Mouse (Mus musculus): Measurements from ENCODE around the gene Mllt6. TPM values are rescaled to one million over a fixed set of nuclear protein-coding genes. Genes with fewer than 3 reads are reported as not detected.
"Not testable (repeated sequence)": the region's sequence is repeated elsewhere in the genome, so short reads cannot be mapped to it uniquely, and the experiment has no call there.

The Mllt6 gene
- polyA plus RNA-seq, 1 experiment, result 48.7 TPM

GRCm38 (mm10) chr11:97721338-97721737 lies 58.1 kb downstream of the Mllt6 start:
- Histone ChIP-seq H3K4me3 (ENCODE audit: insufficient read depth, low read length) (no peak overlapping the region), H3K4me1 (ENCODE audit: control insufficient read depth, insufficient read depth, low read length) (peaks cover 26% of the 10 kb centered on the region), H3K27ac (ENCODE audit: insufficient read depth, low read depth, low read length) (no peak overlapping the region)
- TF ChIP-seq CTCF (IDR thresholded peaks at IDR 0.05; ENCODE audit: low read depth, low read length), result no peak
- no peak for TF ChIP-seq POLR2A (IDR thresholded peaks at IDR 0.05; ENCODE audit: borderline replicate concordance, low read depth, low read length)

- Histone ChIP-seq H3K4me3 (ENCODE audit: insufficient read depth, low read length) (no peak overlapping the region), H3K4me1 (ENCODE audit: control insufficient read depth, insufficient read depth, low read length) (peaks cover 21% of the 10 kb centered on the region), H3K27ac (ENCODE audit: insufficient read depth, low read depth, low read length) (no peak overlapping the region)
- TF ChIP-seq CTCF (IDR thresholded peaks at IDR 0.05; ENCODE audit: low read depth, low read length), result no peak
- TF ChIP-seq POLR2A (IDR thresholded peaks at IDR 0.05; ENCODE audit: borderline replicate concordance, low read depth, low read length), result no peak
These were observed 60.5 kb downstream of the Mllt6 start for GRCm38 (mm10) chr11:97723709-97724108.

- TF ChIP-seq CTCF (IDR thresholded peaks at IDR 0.05; ENCODE audit: low read depth, low read length), result no peak
- TF ChIP-seq POLR2A (IDR thresholded peaks at IDR 0.05; ENCODE audit: borderline replicate concordance, low read depth, low read length), result no peak
- H3K4me1 ChIP-seq (ENCODE audit: control insufficient read depth, insufficient read depth, low read length), result peaks cover 18% of the 10 kb centered on the region
- H3K4me3 ChIP-seq (ENCODE audit: insufficient read depth, low read length), result no peak overlapping the region
- H3K27ac ChIP-seq (ENCODE audit: insufficient read depth, low read depth, low read length), result no peak overlapping the region
These were observed 65.1 kb downstream of the Mllt6 start for GRCm38 (mm10) chr11:97728311-97728710.

GRCm38 (mm10) chr11:97728730-97729129 lies 65.5 kb downstream of the Mllt6 start:
- H3K27ac ChIP-seq (ENCODE audit: insufficient read depth, low read depth, low read length), result no peak overlapping the region
- TF ChIP-seq CTCF (IDR thresholded peaks at IDR 0.05; ENCODE audit: low read depth, low read length) (no peak), POLR2A (IDR thresholded peaks at IDR 0.05; ENCODE audit: borderline replicate concordance, low read depth, low read length) (no peak)
- no peak overlapping the region for H3K4me3 ChIP-seq (ENCODE audit: insufficient read depth, low read length)
- peaks cover 18% of the 10 kb centered on the region for H3K4me1 ChIP-seq (ENCODE audit: control insufficient read depth, insufficient read depth, low read length)

- no peak overlapping the region for H3K27ac ChIP-seq (ENCODE audit: insufficient read depth, low read depth, low read length)
- peaks cover 11% of the 10 kb centered on the region for H3K4me1 ChIP-seq (ENCODE audit: control insufficient read depth, insufficient read depth, low read length)
- H3K4me3 ChIP-seq (ENCODE audit: insufficient read depth, low read length), result no peak overlapping the region
- TF ChIP-seq CTCF (IDR thresholded peaks at IDR 0.05; ENCODE audit: low read depth, low read length) (no peak), POLR2A (IDR thresholded peaks at IDR 0.05; ENCODE audit: borderline replicate concordance, low read depth, low read length) (no peak)
These were observed 70.5 kb downstream of the Mllt6 start for GRCm38 (mm10) chr11:97733689-97734088.

- H3K4me3 ChIP-seq (ENCODE audit: insufficient read depth, low read length); H3K27ac ChIP-seq (ENCODE audit: insufficient read depth, low read depth, low read length); H3K4me1 ChIP-seq (ENCODE audit: control insufficient read depth, insufficient read depth, low read length): not testable (repeated sequence)
These were observed 71.6 kb downstream of the Mllt6 start for GRCm38 (mm10) chr11:97734810-97735209.

Other genes with a start within 250 kb of the Mllt6 start
- 7.5 and 9.2 TPM in 2 replicates for gene Arhgap23, start 247.9 kb upstream of the Mllt6 start, polyA plus RNA-seq (2012; ENCODE audit: insufficient read depth, insufficient read length, missing spikeins)
- not detected in 2 replicates for gene 4933428G20Rik, start 163.1 kb upstream of the Mllt6 start, polyA plus RNA-seq (2012; ENCODE audit: insufficient read depth, insufficient read length, missing spikeins)
- gene Srcin1, start 87.2 kb upstream of the Mllt6 start, polyA plus RNA-seq (2012; ENCODE audit: insufficient read depth, insufficient read length, missing spikeins), result not detected in 2 replicates
- 2.5 and 3.0 TPM in 2 replicates for gene Epop, start 33.7 kb upstream of the Mllt6 start, polyA plus RNA-seq (2012; ENCODE audit: insufficient read depth, insufficient read length, missing spikeins)
- 45.2 and 50.2 TPM in 2 replicates for gene Cisd3, start 22.4 kb downstream of the Mllt6 start, polyA plus RNA-seq (2012; ENCODE audit: insufficient read depth, insufficient read length, missing spikeins)
- gene Pcgf2, start 37.1 kb downstream of the Mllt6 start, polyA plus RNA-seq (2012; ENCODE audit: insufficient read depth, insufficient read length, missing spikeins), result 12.3 and 13.6 TPM in 2 replicates
- gene Psmb3, start 40.0 kb downstream of the Mllt6 start, polyA plus RNA-seq (2012; ENCODE audit: insufficient read depth, insufficient read length, missing spikeins), result 125 and 142 TPM in 2 replicates
- 25.3 and 26.0 TPM in 2 replicates for gene Pip4k2b, start 81.3 kb downstream of the Mllt6 start, polyA plus RNA-seq (2012; ENCODE audit: insufficient read depth, insufficient read length, missing spikeins)
- 19.1 and 19.8 TPM in 2 replicates for gene Cwc25, start 103.1 kb downstream of the Mllt6 start, polyA plus RNA-seq (2012; ENCODE audit: insufficient read depth, insufficient read length, missing spikeins)
- not detected in 2 replicates for gene 1700001P01Rik, start 112.5 kb downstream of the Mllt6 start, polyA plus RNA-seq (2012; ENCODE audit: insufficient read depth, insufficient read length, missing spikeins)
- 854 and 1,184 TPM in 2 replicates for gene Rpl23, start 119.0 kb downstream of the Mllt6 start, polyA plus RNA-seq (2012; ENCODE audit: insufficient read depth, insufficient read length, missing spikeins)
- gene Lasp1, start 135.6 kb downstream of the Mllt6 start, polyA plus RNA-seq (2012; ENCODE audit: insufficient read depth, insufficient read length, missing spikeins), result 194 and 201 TPM in 2 replicates
- gene B230217C12Rik, start 177.4 kb downstream of the Mllt6 start, polyA plus RNA-seq (2012; ENCODE audit: insufficient read depth, insufficient read length, missing spikeins), result 1.8 and 2.4 TPM in 2 replicates
- gene Fbxo47, start 220.7 kb downstream of the Mllt6 start, polyA plus RNA-seq (2012; ENCODE audit: insufficient read depth, insufficient read length, missing spikeins), result 0.67 and 1.5 TPM in 2 replicates